Mouse (Mus musculus): ENCODE data around the gene Bglap3. TPM values are rescaled to one million over a fixed set of nuclear protein-coding genes. Genes with fewer than 3 reads are reported as not detected.

Bglap3 gene
- polyA plus RNA-seq (2021; fragmentation: Nextera tagmentation) = 0.42 and 0.59 TPM in 2 replicates
- long read RNA-seq, experiment 1, partial matches to known transcripts = 0 of 6 reads
- long read RNA-seq, experiment 1, other reads (novel, unspliced or antisense) = 1 of 6 reads
- long read RNA-seq, experiment 2 = 0 reads

DNA sequence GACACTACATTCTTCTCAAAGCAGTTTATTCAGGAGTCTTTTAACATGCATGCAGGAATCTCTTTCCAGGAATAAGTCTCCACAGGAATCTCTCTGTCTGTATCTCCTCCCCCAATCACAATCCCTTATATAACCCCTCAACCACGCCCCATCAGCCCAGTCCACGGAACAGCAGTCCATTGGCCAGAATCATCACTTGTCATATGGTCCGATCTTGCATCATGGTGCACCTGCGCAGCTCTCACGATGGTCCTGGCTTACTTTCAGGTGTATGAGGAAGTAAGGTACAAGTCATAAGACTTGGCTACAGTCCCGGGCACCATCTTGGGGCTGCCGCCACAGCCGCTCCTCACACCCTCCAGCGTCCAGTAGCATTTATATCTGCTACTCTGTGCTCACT is at the start of gene Bglap3:
Gene Bglap3 (minus strand): TSS at position 101 of the 400 bp plus-strand sequence.

DNA sequence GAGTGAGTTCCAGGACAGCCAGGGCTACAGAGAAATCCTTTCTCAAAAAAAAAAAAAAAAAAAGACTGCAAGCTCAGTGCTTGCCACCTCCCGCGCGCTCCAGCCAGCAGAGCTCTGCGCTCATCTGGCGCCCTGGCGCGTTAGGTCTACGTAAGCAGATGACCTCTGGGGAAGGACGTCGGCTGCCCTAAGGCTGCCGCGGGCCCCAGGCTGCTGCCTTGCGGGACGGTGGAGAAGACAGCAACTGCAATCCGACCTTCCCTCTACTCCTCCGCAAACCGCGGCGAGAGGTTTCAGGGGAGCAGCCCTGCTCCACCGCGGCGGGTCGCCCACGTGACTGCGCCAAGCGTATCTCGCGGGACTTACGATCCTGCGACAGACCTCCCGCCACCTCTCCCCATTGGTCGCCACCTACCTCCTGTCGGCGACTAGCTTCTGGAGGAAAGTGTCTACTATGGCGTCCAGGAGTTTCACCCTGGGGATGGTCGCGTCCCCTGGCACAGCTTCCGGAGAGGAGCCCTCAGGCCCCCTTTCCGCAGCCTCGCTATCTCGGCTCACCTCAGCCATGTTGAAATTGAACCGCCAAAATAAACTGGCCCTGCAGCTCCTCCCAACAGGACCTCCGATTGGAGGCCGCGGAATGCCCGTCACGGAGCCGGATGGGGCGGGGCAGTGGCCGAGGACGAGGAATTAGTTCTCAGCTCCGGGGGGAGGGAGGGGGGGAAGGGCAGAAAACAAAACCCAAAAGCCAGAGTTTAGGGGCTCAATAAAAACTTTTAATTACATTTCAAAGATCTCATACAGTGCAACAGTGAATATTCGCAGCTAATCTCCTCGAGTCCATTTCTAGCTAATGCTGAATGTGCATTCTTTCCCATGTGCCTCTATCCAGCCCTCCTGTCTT is 37.5 kb upstream of the Bglap3 start, which contains the start of gene Pmf1:
Gene Pmf1 (minus strand): TSS at position 591 of the 904 bp plus-strand sequence.

DNA sequence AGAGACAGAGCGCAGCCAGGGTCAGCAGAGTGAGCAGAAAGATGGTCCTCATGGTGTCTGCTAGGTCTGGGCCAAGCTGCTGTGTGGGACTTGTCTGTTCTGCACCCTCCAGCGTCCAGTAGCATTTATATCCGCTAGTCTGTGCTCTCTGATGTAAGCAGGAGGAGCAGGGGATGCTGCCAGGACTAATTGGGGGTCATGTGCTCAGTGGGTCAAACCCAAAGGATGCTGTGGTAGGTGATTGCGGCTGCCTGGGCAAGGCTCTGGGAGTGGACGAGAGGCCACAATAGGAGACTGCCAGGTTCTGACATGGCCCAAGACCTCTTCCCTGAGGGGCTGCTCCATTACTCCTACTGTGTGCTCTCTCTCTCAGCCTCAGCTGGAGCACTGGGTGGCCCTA is 11.8 kb upstream of the Bglap3 start, which contains the start of gene Bglap:
Gene Bglap (minus strand): TSS at position 101 of the 400 bp plus-strand sequence.

DNA sequence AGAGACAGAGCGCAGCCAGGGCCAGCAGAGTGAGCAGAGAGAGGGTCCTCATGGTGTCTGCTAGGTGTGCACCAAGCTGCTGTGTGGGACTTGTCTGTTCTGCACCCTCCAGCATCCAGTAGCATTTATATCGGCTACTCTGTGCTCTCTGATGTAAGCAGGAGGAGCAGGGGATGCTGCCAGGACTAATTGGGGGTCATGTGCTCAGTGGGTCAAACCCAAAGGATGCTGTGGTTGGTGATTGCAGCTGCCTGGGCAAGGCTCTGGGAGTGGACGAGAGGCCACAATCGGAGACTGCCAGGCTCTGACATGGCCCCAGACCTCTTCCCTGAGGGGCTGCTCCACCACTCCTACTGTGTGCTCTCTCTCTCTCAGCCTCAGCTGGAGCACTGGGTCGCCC is 6.1 kb upstream of the Bglap3 start, which contains the start of gene Bglap2:
Gene Bglap2 (minus strand): TSS at position 101 of the 400 bp plus-strand sequence.

DNA sequence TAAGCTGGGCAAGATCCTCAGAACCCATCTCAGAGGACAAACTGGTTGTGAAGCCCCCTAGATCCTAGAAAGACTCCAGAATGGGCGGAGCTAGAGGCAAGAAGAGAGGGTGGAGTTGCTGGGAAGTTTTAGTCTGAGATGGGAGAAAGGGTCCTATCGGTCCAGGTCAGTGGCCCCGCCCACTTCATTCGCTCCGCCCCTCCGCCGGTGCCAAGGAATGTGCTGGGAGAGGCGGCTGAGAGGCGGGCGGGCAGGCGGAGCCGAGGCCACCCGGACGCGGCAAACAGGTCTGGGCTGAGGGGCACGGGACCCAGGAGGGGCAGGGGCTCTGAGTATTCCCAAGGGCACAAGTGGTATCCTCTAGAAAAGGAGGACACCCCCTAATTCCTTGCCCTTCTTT is 8.2 kb downstream of the Bglap3 start, which contains the start of gene Paqr6:
Gene Paqr6 (plus strand): TSS at position 248 of the 400 bp plus-strand sequence.

GRCm38 (mm10) chr3:88336058-88337013 is 36.2 kb downstream of the Bglap3 start, which contains the start of the genes Tmem79 and Smg5:
Gene Tmem79, minus strand, starts transcription at chr3:88336148.
Gene Smg5, plus strand, starts transcription at chr3:88336260.

GRCm38 (mm10) chr3:88324951-88325405 is 47.6 kb downstream of the Bglap3 start, which contains the start of gene Glmp:
Gene Glmp, plus strand, starts transcription at chr3:88325023.

Other genes with a start within 250 kb of the Bglap3 start
- gene Mef2d, start 230.4 kb downstream of the Bglap3 start, polyA plus RNA-seq (2021; fragmentation: Nextera tagmentation) = 21.3 and 112 TPM in 2 replicates
- gene Rhbg, start 118.0 kb downstream of the Bglap3 start, polyA plus RNA-seq (2021; fragmentation: Nextera tagmentation) = not detected in 2 replicates
- not detected in 2 replicates for gene Gm38392, start 85.5 kb downstream of the Bglap3 start, polyA plus RNA-seq (2021; fragmentation: Nextera tagmentation)
- 4.4 and 5.3 TPM in 2 replicates for gene Tsacc, start 75.7 kb downstream of the Bglap3 start, polyA plus RNA-seq (2021; fragmentation: Nextera tagmentation)
- gene Cct3, start 75.6 kb downstream of the Bglap3 start, polyA plus RNA-seq (2021; fragmentation: Nextera tagmentation) = 165 and 195 TPM in 2 replicates
- 143 and 151 TPM in 2 replicates for gene Glmp, start 47.7 kb downstream of the Bglap3 start, polyA plus RNA-seq (2021; fragmentation: Nextera tagmentation)
- 2.0 and 2.1 TPM in 2 replicates for gene Tmem79, start 36.6 kb downstream of the Bglap3 start, polyA plus RNA-seq (2021; fragmentation: Nextera tagmentation)
- 8.0 and 9.2 TPM in 2 replicates for gene Smg5, start 36.5 kb downstream of the Bglap3 start, polyA plus RNA-seq (2021; fragmentation: Nextera tagmentation)
- gene Paqr6, start 8.2 kb downstream of the Bglap3 start, polyA plus RNA-seq (2021; fragmentation: Nextera tagmentation) = 11.8 and 12.5 TPM in 2 replicates
- 1.0 and 1.1 TPM in 2 replicates for gene Bglap2, start 6.0 kb upstream of the Bglap3 start, polyA plus RNA-seq (2021; fragmentation: Nextera tagmentation)
- not detected in 2 replicates for gene Bglap, start 11.7 kb upstream of the Bglap3 start, polyA plus RNA-seq (2021; fragmentation: Nextera tagmentation)
- gene Pmf1, start 37.6 kb upstream of the Bglap3 start, polyA plus RNA-seq (2021; fragmentation: Nextera tagmentation) = 7.3 and 9.7 TPM in 2 replicates
- gene Slc25a44, start 52.4 kb upstream of the Bglap3 start, polyA plus RNA-seq (2021; fragmentation: Nextera tagmentation) = 41.1 and 42.3 TPM in 2 replicates
- 14.1 and 17.3 TPM in 2 replicates for gene Sema4a, start 88.4 kb upstream of the Bglap3 start, polyA plus RNA-seq (2021; fragmentation: Nextera tagmentation)
- 51.8 and 54.5 TPM in 2 replicates for gene Lmna, start 137.2 kb upstream of the Bglap3 start, polyA plus RNA-seq (2021; fragmentation: Nextera tagmentation)
- gene Mex3a, start 159.7 kb upstream of the Bglap3 start, polyA plus RNA-seq (2021; fragmentation: Nextera tagmentation) = 0.29 and 0.49 TPM in 2 replicates
- not detected in 2 replicates for gene Rab25, start 175.6 kb upstream of the Bglap3 start, polyA plus RNA-seq (2021; fragmentation: Nextera tagmentation)
- 138 and 243 TPM in 2 replicates for gene Lamtor2, start 180.3 kb upstream of the Bglap3 start, polyA plus RNA-seq (2021; fragmentation: Nextera tagmentation)
- gene Ubqln4, start 181.0 kb upstream of the Bglap3 start, polyA plus RNA-seq (2021; fragmentation: Nextera tagmentation) = 15.4 and 27.8 TPM in 2 replicates
- 189 and 202 TPM in 2 replicates for gene Ssr2, start 203.1 kb upstream of the Bglap3 start, polyA plus RNA-seq (2021; fragmentation: Nextera tagmentation)
- gene Arhgef2, start 233.2 kb upstream of the Bglap3 start, polyA plus RNA-seq (2021; fragmentation: Nextera tagmentation) = 48.6 and 53.4 TPM in 2 replicates